Mouse (Mus musculus) gastrocnemius, adult 8-10 months (tissue): ENCODE measurements around the gene Nadsyn1. TPM values are rescaled to one million over a fixed set of nuclear protein-coding genes. Genes with fewer than 3 reads are reported as not detected.

ENCODE experiments used
- DNase-seq, 2 experiments: peaks; one replicate each; pipeline ENCODE4 v3.0.0; 2022; ENCODE audit warnings: low spot score in 2 of 2
- microRNA-seq: library from miRNA; unstranded; fragments of <30 nt; microRNA quantifications from one replicate; pipeline ENCODE4 v1.2.0, GENCODE M21; 2022
- total RNA-seq, 4 experiments: library from RNA; stranded (reverse); gene quantifications; 2 replicates each; pipeline ENCODE4 v1.2.4; 2022

Gene Nadsyn1
- total RNA-seq, 4 experiments from 2014 or later = 2.5 to 3.6 (median 2.8) TPM

GRCm38 (mm10) chr7:143755357-143756124, 67.1 kb downstream of the Nadsyn1 start:
- no peak for DNase-seq

- peak in 1 of 2 experiments; percentile 50 for DNase-seq
Measured at GRCm38 (mm10) chr7:143753990-143754715, 68.5 kb downstream of the Nadsyn1 start.

DNA sequence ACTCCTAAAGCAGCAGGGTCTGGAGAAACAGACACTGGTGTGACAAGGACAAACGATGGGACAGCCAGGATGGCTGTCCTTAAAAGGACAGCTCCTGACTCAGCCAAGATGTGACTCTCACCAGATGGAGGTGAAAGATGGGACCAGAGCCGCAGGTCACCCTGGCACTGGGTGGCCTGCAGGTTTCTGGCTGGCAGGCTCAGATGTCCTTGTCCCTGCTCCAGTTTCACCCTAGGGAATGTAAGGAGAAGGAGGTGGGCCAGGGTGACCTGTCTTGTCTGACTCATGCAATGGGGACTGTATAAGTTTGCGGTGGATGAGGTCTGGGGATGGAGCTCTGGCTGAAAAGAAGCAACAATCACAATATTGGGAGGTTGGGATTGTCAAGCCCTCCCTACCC, 70.0 kb downstream of the Nadsyn1 start:
- DNase-seq = no peak

DNA sequence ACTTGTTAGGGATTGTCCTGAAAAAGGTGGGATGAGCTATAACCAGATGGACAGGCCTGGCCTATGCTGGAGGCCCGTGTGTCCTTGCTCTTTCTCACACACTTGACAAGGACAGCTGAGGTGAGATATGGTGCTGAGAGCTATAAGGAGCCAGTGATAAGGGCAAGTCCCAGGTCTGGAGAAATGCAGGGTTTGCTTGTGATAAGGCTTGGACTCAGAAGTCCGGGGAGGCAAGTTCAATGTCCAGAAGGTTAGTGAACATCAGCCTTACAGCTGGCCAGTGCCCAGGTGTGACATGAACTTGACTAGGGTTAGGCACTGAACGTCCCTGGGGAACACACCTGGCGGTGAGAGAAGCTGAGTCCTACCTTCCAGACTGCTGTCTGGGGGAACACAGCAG, 70.6 kb downstream of the Nadsyn1 start:
- DNase-seq = no peak

DNA sequence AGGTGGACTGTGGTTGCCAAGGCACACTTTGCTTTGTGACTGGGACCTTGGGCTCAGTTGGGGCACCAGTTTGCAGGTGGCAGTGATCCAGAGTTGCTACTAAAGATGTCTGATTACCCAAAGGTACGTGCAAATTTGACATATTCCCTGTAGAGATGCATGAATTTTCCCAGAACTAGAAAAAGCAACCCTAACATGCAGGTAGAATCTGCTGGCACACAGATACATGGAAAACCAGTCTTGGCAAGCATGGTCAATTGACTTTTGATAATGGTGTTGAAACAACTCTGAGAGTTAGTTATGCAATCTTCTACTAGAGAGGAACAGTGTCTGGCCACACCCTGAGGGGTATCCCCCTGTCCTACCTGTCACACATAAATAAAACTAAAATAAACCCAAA, 71.3 kb downstream of the Nadsyn1 start:
- no peak for DNase-seq

- no peak for DNase-seq
Measured at GRCm38 (mm10) chr7:143749045-143749444, 73.6 kb downstream of the Nadsyn1 start.

DNA sequence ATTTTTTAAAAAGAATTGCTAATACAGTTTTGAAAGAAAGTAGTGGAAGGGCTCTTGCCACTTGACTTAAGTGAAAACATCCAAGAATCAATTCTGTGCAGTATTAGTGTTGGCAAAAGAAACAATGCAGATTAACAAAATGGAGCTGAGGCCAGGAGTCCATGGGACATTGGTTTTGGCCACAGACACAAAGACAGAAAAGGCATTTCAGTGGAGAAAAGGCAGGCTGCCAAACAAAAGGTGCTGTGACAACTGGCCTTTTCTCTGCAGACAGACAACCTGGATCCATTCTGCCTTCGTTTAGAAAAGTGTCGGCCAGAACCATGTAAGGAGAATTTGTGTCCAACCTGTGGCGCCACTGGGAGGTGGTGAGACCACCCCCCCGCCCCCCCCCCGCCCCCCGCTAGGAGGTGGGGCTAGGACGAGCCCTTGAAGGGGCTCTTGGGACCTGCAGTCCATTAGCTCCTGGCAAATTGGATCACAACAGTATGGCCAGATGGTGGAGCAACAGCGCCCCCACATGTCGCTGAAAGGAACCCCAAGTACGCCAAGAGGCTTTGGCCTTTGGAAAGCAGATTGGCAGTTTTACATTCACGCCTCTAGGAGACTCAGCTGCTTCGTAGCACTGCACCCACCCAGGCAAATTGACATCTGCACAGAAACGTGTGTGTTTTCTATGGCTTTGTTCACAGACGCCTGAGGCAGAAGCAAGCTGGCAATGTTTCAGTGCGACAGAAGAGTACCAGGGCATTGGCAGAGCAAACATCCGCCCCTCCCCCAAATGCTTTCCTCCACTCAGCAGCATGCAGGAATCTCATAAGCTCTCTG, 74.4 kb downstream of the Nadsyn1 start:
- DNase-seq = peak; percentile 78 to 79

Small RNAs within 50 kb of the gene (microRNA-seq; reads per million reads assigned to microRNA genes)
- not detected for gene Gm22064

Other genes with a start within 250 kb of the Nadsyn1 start
- gene Cars, start 222.8 kb downstream of the Nadsyn1 start, total RNA-seq = 10 to 100 TPM; 31.9 to 41.9 (median 38.4) TPM
- gene Tnfrsf26, start 194.1 kb downstream of the Nadsyn1 start, total RNA-seq = under 1 TPM; 0.07 to 0.21 (median 0.14) TPM
- 1 to 10 TPM; 1.2 to 2.8 (median 1.7) TPM for gene Tnfrsf22, start 173.2 kb downstream of the Nadsyn1 start, total RNA-seq
- 1 to 10 TPM; 2.5 to 4.6 (median 3.4) TPM for gene Tnfrsf23, start 137.0 kb downstream of the Nadsyn1 start, total RNA-seq
- gene Osbpl5, start 65.9 kb downstream of the Nadsyn1 start, total RNA-seq = 10 to 100 TPM; 11.2 to 17.7 (median 14.1) TPM
- under 1 TPM; 0.29 to 0.86 (median 0.33) TPM for gene Mrgprg, start 55.9 kb downstream of the Nadsyn1 start, total RNA-seq
- gene Mrgpre, start 38.3 kb downstream of the Nadsyn1 start, total RNA-seq = under 1 TPM; 0.32 to 0.87 (median 0.44) TPM
- 1 to 10 TPM; 3.8 to 8.2 (median 4.7) TPM for gene Dhcr7, start 296 bp upstream of the Nadsyn1 start, total RNA-seq
- gene Gm498, start 44.0 kb upstream of the Nadsyn1 start, total RNA-seq = not detected
- under 1 TPM; 0.07 to 0.13 (median 0.08) TPM for gene Shank2, start 179.1 kb upstream of the Nadsyn1 start, total RNA-seq